Mouse (Mus musculus) liver, embryonic 14.5 days (tissue): ENCODE results near the gene Awat1.

Experiments
- CTCF ChIP-seq: IDR thresholded peaks from 2 replicates; pipeline ENCODE4 v1.5.1; 2016; ENCODE audit warnings: antibody characterized with exemption, low read depth, control low read depth
- EP300 ChIP-seq: IDR thresholded peaks from 2 replicates; pipeline ENCODE4 v1.6.1; 2016; ENCODE audit warnings: antibody characterized with exemption, low read depth

DNA sequence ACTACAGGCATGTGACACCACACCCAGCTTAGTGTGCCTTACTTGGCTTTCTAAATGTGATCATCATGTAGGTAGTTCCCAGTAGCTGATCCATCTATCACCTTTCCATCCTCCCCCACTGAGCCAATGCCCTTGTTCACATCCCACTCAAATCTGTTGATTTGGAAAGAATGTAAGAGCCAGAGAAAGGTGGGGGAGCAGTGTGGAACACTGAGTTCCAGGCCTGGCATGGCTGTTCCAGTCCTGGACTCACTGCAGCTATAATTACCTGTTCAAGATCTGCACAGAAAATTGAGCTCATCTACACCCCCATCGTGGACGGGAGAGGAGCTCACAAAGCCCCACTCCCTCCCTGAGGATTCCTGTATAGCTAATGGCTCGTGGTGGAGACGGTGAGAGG is 27.7 kb downstream of the Awat1 start:
- TF ChIP-seq EP300 (no peak), CTCF (no peak)
